Mouse (Mus musculus): ENCODE measurements around the gene Pros1.

GRCm38 (mm10) chr16:62855385-62855784 lies 1.3 kb downstream of the Pros1 start:
- no peak for TF ChIP-seq CTCF (IDR thresholded peaks at IDR 0.05; ENCODE audit: insufficient read depth, low read length)
- TF ChIP-seq POLR2A (IDR thresholded peaks at IDR 0.05; ENCODE audit: borderline replicate concordance, extremely low read depth, low read depth, low read length): no peak
